23 mouse cellular contexts compared by ENCODE assay signal in genomic region chr10:67985100-67985499, GRCm38 (mm10). TPM values are rescaled to one million over a fixed set of nuclear protein-coding genes. Genes with fewer than 3 reads are reported as not detected.
A peak's percentile ranks its signal among the peaks of the same experiment; 100 is the strongest.
DNase-seq lines count a peak whose midpoint lies in the region; ATAC-seq and TF ChIP-seq lines count a peak whose summit lies in the region.
"Had no signal": no experiment of that assay in that cellular context is flagged by ENCODE, and none has a peak within 500 bp of the region (broad histone marks: within the 10 kb centered on the region; RNA-seq: fewer than 3 reads in every experiment).

No protein-coding gene starts in this region.

- no peak overlapping the region for H3K4me3 ChIP-seq in forebrain, embryonic 12.5 days (replicated peaks)
- no peak overlapping the region for H3K4me3 ChIP-seq in forebrain, embryonic 11.5 days (ENCODE audit: low read depth, low read length)
- H3K4me3 ChIP-seq in heart, embryonic 12.5 days = no peak overlapping the region
- H3K4me3 ChIP-seq in lung, postnatal 0 days (ENCODE audit: low read depth, low read length) = peak overlapping the region; percentile 8; the same call in 1 of the 2 replicates
- no peak overlapping the region for H3K4me3 ChIP-seq in myocyte
- H3K4me3 ChIP-seq: embryonic facial prominence, embryonic 10.5 days; embryonic facial prominence, embryonic 15.5 days; hindbrain, embryonic 10.5 days; hindbrain, embryonic 15.5 days; left cerebral cortex, adult 2 months; limb, embryonic 12.5 days; liver, embryonic 15.5 days; lung, embryonic 15.5 days; midbrain, embryonic 13.5 days; stomach, embryonic 15.5 days had no signal

- no peaks in the 10 kb centered on the region for H3K9me3 ChIP-seq in forebrain, embryonic 12.5 days
- H3K9me3 ChIP-seq in forebrain, embryonic 11.5 days (ENCODE audit: control insufficient read depth, low read length) = no peaks in the 10 kb centered on the region
- H3K9me3 ChIP-seq in heart, embryonic 12.5 days (replicated peaks) = no peaks in the 10 kb centered on the region
- H3K9me3 ChIP-seq in lung, postnatal 0 days (ENCODE audit: low read length) = no peaks in the 10 kb centered on the region
- H3K9me3 ChIP-seq: embryonic facial prominence, embryonic 10.5 days; embryonic facial prominence, embryonic 15.5 days; hindbrain, embryonic 10.5 days; hindbrain, embryonic 15.5 days; limb, embryonic 12.5 days; liver, embryonic 15.5 days; lung, embryonic 15.5 days; midbrain, embryonic 13.5 days; stomach, embryonic 15.5 days had no signal

- no peak overlapping the region for H3K27ac ChIP-seq in forebrain, embryonic 12.5 days
- H3K27ac ChIP-seq in forebrain, embryonic 11.5 days (ENCODE audit: low read depth, low read length) = no peak overlapping the region
- H3K27ac ChIP-seq in heart, embryonic 12.5 days (ENCODE audit: poor library complexity, severe bottlenecking) = no peak overlapping the region
- H3K27ac ChIP-seq in lung, postnatal 0 days (ENCODE audit: low read length) = no peak overlapping the region
- H3K27ac ChIP-seq: embryonic facial prominence, embryonic 10.5 days; embryonic facial prominence, embryonic 15.5 days; hindbrain, embryonic 10.5 days; hindbrain, embryonic 15.5 days; left cerebral cortex, adult 2 months; limb, embryonic 12.5 days; liver, embryonic 15.5 days; macrophage; midbrain, embryonic 13.5 days; stomach, embryonic 15.5 days had no signal

- no peak for DNase-seq in forebrain, embryonic 11.5 days (ENCODE audit: low spot score)
- peak; percentile 74 for DNase-seq in heart, adult 11 months
- no peak for DNase-seq in lung, postnatal 0 days (ENCODE audit: low spot score)
- no peak for DNase-seq in lung, postnatal 4 days
- DNase-seq in adrenal gland, postnatal 4 days (ENCODE audit: low spot score in 2 of 2) = no peak

- H3K36me3 ChIP-seq in forebrain, embryonic 12.5 days (replicated peaks) = peaks cover 20% of the 10 kb centered on the region; the same call in 1 of the 2 replicates
- H3K36me3 ChIP-seq in forebrain, embryonic 11.5 days (ENCODE audit: control insufficient read depth, insufficient read depth, low read length) = no peaks in the 10 kb centered on the region; the same call in 1 of the 2 replicates
- H3K36me3 ChIP-seq in heart, embryonic 12.5 days = peaks cover 4% of the 10 kb centered on the region; the same call in 1 of the 2 replicates
- no peaks in the 10 kb centered on the region for H3K36me3 ChIP-seq in lung, postnatal 0 days (ENCODE audit: insufficient read depth, low read length)
- H3K36me3 ChIP-seq in myocyte (ENCODE audit: control insufficient read depth, insufficient read depth) = no peaks in the 10 kb centered on the region
- H3K36me3 ChIP-seq: embryonic facial prominence, embryonic 15.5 days; G1E; hindbrain, embryonic 15.5 days; liver, embryonic 15.5 days; stomach, embryonic 15.5 days had no signal

- H3K9ac ChIP-seq in forebrain, embryonic 12.5 days = no peak overlapping the region
- H3K9ac ChIP-seq in forebrain, embryonic 11.5 days (ENCODE audit: low read length) = no peak overlapping the region
- H3K9ac ChIP-seq in heart, embryonic 12.5 days = no peak overlapping the region
- H3K9ac ChIP-seq in lung, postnatal 0 days (replicated peaks; ENCODE audit: low read depth) = no peak overlapping the region
- H3K9ac ChIP-seq: embryonic facial prominence, embryonic 15.5 days; hindbrain, embryonic 15.5 days; limb, embryonic 12.5 days; liver, embryonic 15.5 days; lung, embryonic 15.5 days; midbrain, embryonic 13.5 days; stomach, embryonic 15.5 days had no signal

- H3K4me1 ChIP-seq in forebrain, embryonic 12.5 days = peaks cover 9% of the 10 kb centered on the region
- no peaks in the 10 kb centered on the region for H3K4me1 ChIP-seq in forebrain, embryonic 11.5 days (replicated peaks; ENCODE audit: control insufficient read depth, insufficient read depth, low read length)
- H3K4me1 ChIP-seq in heart, embryonic 12.5 days (replicated peaks) = 0 out of 2 replicates have a peak, but pooled peaks cover 3% of the 10 kb centered on the region
- H3K4me1 ChIP-seq in lung, postnatal 0 days (ENCODE audit: insufficient read depth, low read depth, low read length) = no peaks in the 10 kb centered on the region
- H3K4me1 ChIP-seq: embryonic facial prominence, embryonic 10.5 days; liver, embryonic 15.5 days had no signal

- no peak overlapping the region for H3ac ChIP-seq in myocyte (ENCODE audit: control insufficient read depth, insufficient read length)

- H3K79me2 ChIP-seq in myocyte (ENCODE audit: control insufficient read depth, insufficient read depth) = peaks cover 12% of the 10 kb centered on the region

- ATAC-seq in forebrain, embryonic 12.5 days (ENCODE audit: low FRiP score) = 0 out of 2 replicates have a peak, but pooled peaks have one; percentile 41
- ATAC-seq in forebrain, embryonic 11.5 days (replicated peaks; ENCODE audit: low FRiP score) = no peak
- ATAC-seq in heart, embryonic 12.5 days (ENCODE audit: insufficient number of reproducible peaks, low FRiP score) = no peak
- ATAC-seq in lung, postnatal 0 days = no peak

- no peak for TF ChIP-seq CTCF in lung, postnatal 0 days (IDR thresholded peaks at IDR 0.05)

- 88% methylated on average over 17 of the region's 17 CpGs for WGBS in forebrain, embryonic 12.5 days
- WGBS in forebrain, embryonic 11.5 days = 93% methylated on average over 17 of the region's 17 CpGs
- WGBS in heart, embryonic 12.5 days = 87% methylated on average over 17 of the region's 17 CpGs
- 84% methylated on average over 17 of the region's 17 CpGs for WGBS in lung, postnatal 0 days

- H3K4me2 ChIP-seq in forebrain, embryonic 12.5 days = no peak overlapping the region
- no peak overlapping the region for H3K4me2 ChIP-seq in forebrain, embryonic 11.5 days (ENCODE audit: low read depth, low read length, severe bottlenecking)
- no peak overlapping the region for H3K4me2 ChIP-seq in heart, embryonic 12.5 days
- peak overlapping the region; percentile 43 for H3K4me2 ChIP-seq in lung, postnatal 0 days (replicated peaks; ENCODE audit: low read depth, low read length)
- H3K4me2 ChIP-seq in myocyte (ENCODE audit: low read depth) = peak overlapping the region; percentile 71
- H3K4me2 ChIP-seq: embryonic facial prominence, embryonic 15.5 days; hindbrain, embryonic 15.5 days; limb, embryonic 12.5 days; liver, embryonic 15.5 days; lung, embryonic 15.5 days; midbrain, embryonic 13.5 days; stomach, embryonic 15.5 days had no signal

- H3K27me3 ChIP-seq in forebrain, embryonic 12.5 days = no peaks in the 10 kb centered on the region
- H3K27me3 ChIP-seq in forebrain, embryonic 11.5 days (ENCODE audit: control insufficient read depth, insufficient read depth, low read length) = no peaks in the 10 kb centered on the region
- H3K27me3 ChIP-seq in heart, embryonic 12.5 days (replicated peaks) = no peaks in the 10 kb centered on the region
- H3K27me3 ChIP-seq in lung, postnatal 0 days (replicated peaks; ENCODE audit: insufficient read depth, low read length) = no peaks in the 10 kb centered on the region
- H3K27me3 ChIP-seq in myocyte (ENCODE audit: control insufficient read depth, insufficient read depth, insufficient read length) = no peaks in the 10 kb centered on the region
- H3K27me3 ChIP-seq: embryonic facial prominence, embryonic 15.5 days; hindbrain, embryonic 15.5 days; limb, embryonic 12.5 days; liver, embryonic 15.5 days; lung, embryonic 15.5 days; midbrain, embryonic 13.5 days; Patski; stomach, embryonic 15.5 days had no signal

- TF ChIP-seq POLR2A in myocyte (IDR thresholded peaks at IDR 0.05; ENCODE audit: insufficient read length, low read depth) = no peak

- TF ChIP-seq EP300 in lung, postnatal 0 days (IDR thresholded peaks at IDR 0.05) = no peak

TF ChIP-seq in myocyte, 11 proteins besides CTCF, POLR2A, EP300 and RAD21:
- no peak for TF ChIP-seq TCF12 (IDR thresholded peaks at IDR 0.05; ENCODE audit: insufficient read depth, poor library complexity, severe bottlenecking)
- TF ChIP-seq MYOG (IDR thresholded peaks at IDR 0.05; ENCODE audit: control insufficient read depth in 1 of 3, insufficient read depth in 1 of 3, insufficient read length in 2 of 3, low read depth in 2 of 3) = no peak

RNA-seq across cellular contexts. Expression of gene Rtkn2, which starts 5.7 kb away (rescaled TPM):
- polyA plus RNA-seq in forebrain, embryonic 12.5 days (2016; fragmentation: Nextera tagmentation; extraction: Ambion mirVana) = 29.1 and 29.4 TPM in 2 replicates
- 28.5 and 30.4 TPM in 2 replicates for polyA plus RNA-seq in forebrain, embryonic 11.5 days (2014; fragmentation: Nextera tagmentation; extraction: Ambion mirVana)
- 7.4 and 7.9 TPM in 2 replicates for polyA plus RNA-seq in heart, embryonic 12.5 days (2016; fragmentation: Nextera tagmentation; extraction: Ambion mirVana)
- polyA plus RNA-seq in lung, postnatal 0 days (2015; fragmentation: Nextera tagmentation; extraction: Ambion mirVana) = 171 and 207 TPM in 2 replicates
- 3.5 TPM for polyA plus RNA-seq in myocyte (2012; fragmentation: generic; extraction: Trizol)
- total RNA-seq in adrenal gland, postnatal 4 days (2021) = 1 to 10 TPM; 2.0 to 2.6 TPM
- total RNA-seq: neutrophil, adult 5-6 weeks had no signal
- polyA plus RNA-seq: G1E; liver, adult 2 months had no signal

Comparison
In these comparisons a context has a peak if more than half of its experiments do, and no peak if none do; other contexts are left out.
1. H3K4me2 ChIP-seq: peak in lung, postnatal 0 days (single experiment) and myocyte (single experiment); none in forebrain, embryonic 12.5 days (single experiment), forebrain, embryonic 11.5 days (single experiment) and heart, embryonic 12.5 days (single experiment).